26 mouse cellular contexts compared by ENCODE assay signal in the genomic region with DNA sequence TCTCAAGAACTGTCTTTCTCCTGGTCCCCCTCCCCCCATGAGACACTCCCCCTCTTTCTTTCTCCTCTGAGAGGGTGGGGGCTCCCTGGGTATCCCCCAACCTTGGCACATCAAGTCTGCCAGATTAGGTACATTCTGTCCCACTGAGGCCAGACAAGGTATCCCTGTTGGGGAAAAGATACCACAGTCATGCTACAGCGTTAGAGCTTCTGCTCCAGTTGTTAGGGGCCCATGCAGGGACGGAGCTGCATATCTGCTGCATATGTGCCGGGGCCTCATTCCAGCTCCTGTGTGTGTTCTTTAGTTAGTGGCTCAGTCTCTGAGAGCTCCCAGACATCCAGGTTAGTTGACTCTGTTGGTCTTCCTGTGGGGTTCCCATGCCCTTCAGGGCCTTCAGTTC. TPM values are rescaled to one million over a fixed set of nuclear protein-coding genes. Genes with fewer than 3 reads are reported as not detected.
DNase-seq lines count a peak whose midpoint lies in the region; ATAC-seq and TF ChIP-seq lines count a peak whose summit lies in the region.
"Had no signal": no experiment of that assay in that cellular context is flagged by ENCODE, and none has a peak within 500 bp of the region (broad histone marks: within the 10 kb centered on the region; RNA-seq: fewer than 3 reads in every experiment).

No protein-coding gene starts in this region.

- peaks cover 99% of the 10 kb centered on the region for H3K4me1 ChIP-seq in erythroblast, embryonic 14.5 days (ENCODE audit: control insufficient read depth)
- peaks cover 50% of the 10 kb centered on the region for H3K4me1 ChIP-seq in hindbrain, embryonic 10.5 days (replicated peaks)
- peaks cover 21% of the 10 kb centered on the region for H3K4me1 ChIP-seq in hindbrain, embryonic 12.5 days
- peaks cover 100% of the 10 kb centered on the region for H3K4me1 ChIP-seq in liver, embryonic 15.5 days (replicated peaks)
- no peaks in the 10 kb centered on the region for H3K4me1 ChIP-seq in midbrain, embryonic 14.5 days (ENCODE audit: control insufficient read depth, insufficient read depth, low read length)
- no peaks in the 10 kb centered on the region for H3K4me1 ChIP-seq in lung, adult 2 months (ENCODE audit: control insufficient read depth, insufficient read depth, low read length)
- H3K4me1 ChIP-seq: embryonic facial prominence, embryonic 12.5 days had no signal

- ATAC-seq in erythroblast, adult 5-6 weeks (replicated peaks; ENCODE audit: low FRiP score, poor library complexity, severe bottlenecking), result no peak
- no peak for ATAC-seq in hindbrain, embryonic 12.5 days (ENCODE audit: low FRiP score)
- peak; percentile 8 for ATAC-seq in liver, embryonic 15.5 days (ENCODE audit: insufficient read depth)
- no peak for ATAC-seq in midbrain, embryonic 14.5 days (ENCODE audit: low FRiP score, low TSS enrichment)
- ATAC-seq: forebrain, embryonic 13.5 days; forebrain, postnatal 0 days had no signal

- no peaks in the 10 kb centered on the region for H3K9me3 ChIP-seq in erythroblast, embryonic 14.5 days (ENCODE audit: control insufficient read depth, low read length)
- H3K9me3 ChIP-seq in hindbrain, embryonic 10.5 days, result no peaks in the 10 kb centered on the region
- no peaks in the 10 kb centered on the region for H3K9me3 ChIP-seq in hindbrain, embryonic 12.5 days (replicated peaks)
- no peaks in the 10 kb centered on the region for H3K9me3 ChIP-seq in liver, embryonic 15.5 days (replicated peaks)
- no peaks in the 10 kb centered on the region for H3K9me3 ChIP-seq in midbrain, embryonic 14.5 days (ENCODE audit: control insufficient read depth, low read length)
- H3K9me3 ChIP-seq: embryonic facial prominence, embryonic 12.5 days; forebrain, embryonic 13.5 days; hindbrain, embryonic 15.5 days had no signal

- H3K27me3 ChIP-seq in erythroblast, embryonic 14.5 days (ENCODE audit: control insufficient read depth), result no peaks in the 10 kb centered on the region
- peaks cover 5% of the 10 kb centered on the region; the same call in 1 of the 2 replicates for H3K27me3 ChIP-seq in hindbrain, embryonic 10.5 days (ENCODE audit: insufficient read depth, poor library complexity, severe bottlenecking)
- peaks cover 9% of the 10 kb centered on the region for H3K27me3 ChIP-seq in hindbrain, embryonic 12.5 days
- H3K27me3 ChIP-seq in liver, embryonic 15.5 days, result no peaks in the 10 kb centered on the region
- H3K27me3 ChIP-seq in midbrain, embryonic 14.5 days (ENCODE audit: control insufficient read depth, insufficient read depth, low read length), result no peaks in the 10 kb centered on the region
- H3K27me3 ChIP-seq: embryonic facial prominence, embryonic 12.5 days; forebrain, embryonic 13.5 days; hindbrain, embryonic 15.5 days had no signal

- peak overlapping the region; percentile 60 for H3K4me3 ChIP-seq in erythroblast, embryonic 14.5 days (replicated peaks)
- H3K4me3 ChIP-seq in hindbrain, embryonic 10.5 days, result no peak overlapping the region
- H3K4me3 ChIP-seq in hindbrain, embryonic 12.5 days, result no peak overlapping the region
- peak overlapping the region; percentile 46 for H3K4me3 ChIP-seq in liver, embryonic 15.5 days (replicated peaks)
- H3K4me3 ChIP-seq in midbrain, embryonic 14.5 days (replicated peaks; ENCODE audit: low read depth, low read length), result no peak overlapping the region
- no peak overlapping the region for H3K4me3 ChIP-seq in lung, adult 2 months (replicated peaks; ENCODE audit: extremely low read depth, low read depth, low read length)
- H3K4me3 ChIP-seq: embryonic facial prominence, embryonic 12.5 days; forebrain, embryonic 13.5 days; hindbrain, embryonic 15.5 days had no signal

- DNase-seq in hindbrain, embryonic 10.5 days (ENCODE audit: low spot score), result no peak
- no peak for DNase-seq in midbrain, embryonic 14.5 days
- no peak for DNase-seq in lung, adult 2 months
- DNase-seq: adrenal gland, postnatal 10 days; B cell, adult 2 months; cerebellum, adult 11 months; cerebellum, adult 8-10 months; cerebellum, postnatal 14 days; embryo, embryonic 11 days; forebrain, postnatal 0 days; gastrocnemius, postnatal 36 days; heart, adult 11 months had no signal

- peaks cover 62% of the 10 kb centered on the region for H3K36me3 ChIP-seq in erythroblast, embryonic 14.5 days (ENCODE audit: control insufficient read depth)
- H3K36me3 ChIP-seq in hindbrain, embryonic 10.5 days, result no peaks in the 10 kb centered on the region
- H3K36me3 ChIP-seq in hindbrain, embryonic 12.5 days, result no peaks in the 10 kb centered on the region
- 0 out of 2 replicates have a peak, but pooled peaks cover 1% of the 10 kb centered on the region for H3K36me3 ChIP-seq in liver, embryonic 15.5 days (replicated peaks)
- no peaks in the 10 kb centered on the region for H3K36me3 ChIP-seq in midbrain, embryonic 14.5 days (ENCODE audit: control insufficient read depth, insufficient read depth, low read length)
- H3K36me3 ChIP-seq: embryonic facial prominence, embryonic 12.5 days; hindbrain, embryonic 15.5 days had no signal

- no peak overlapping the region for H3K9ac ChIP-seq in hindbrain, embryonic 12.5 days
- H3K9ac ChIP-seq in liver, embryonic 15.5 days, result peak overlapping the region; percentile 57
- no peak overlapping the region for H3K9ac ChIP-seq in midbrain, embryonic 14.5 days (replicated peaks; ENCODE audit: low read length)
- H3K9ac ChIP-seq: embryonic facial prominence, embryonic 12.5 days; forebrain, embryonic 13.5 days; forebrain, postnatal 0 days; hindbrain, embryonic 15.5 days had no signal

- 87% methylated on average over 3 of the region's 3 CpGs for WGBS in hindbrain, embryonic 10.5 days
- WGBS in hindbrain, embryonic 12.5 days, result 80% methylated on average over 3 of the region's 3 CpGs
- whole genome bisulfite sequencing in liver, embryonic 15.5 days (ENCODE audit: insufficient replicate concordance), result 10% methylated on average over 3 of the region's 3 CpGs
- 90% methylated on average over 3 of the region's 3 CpGs for WGBS in midbrain, embryonic 14.5 days
- 92% methylated on average over 3 of the region's 3 CpGs for WGBS in lung, adult 2 months

- TF ChIP-seq POLR2A in lung, adult 2 months (IDR thresholded peaks at IDR 0.05; ENCODE audit: borderline replicate concordance, extremely low read depth, low read depth, low read length), result no peak

- TF ChIP-seq CTCF in lung, adult 2 months (IDR thresholded peaks at IDR 0.05; ENCODE audit: insufficient read depth, low read length), result no peak

- no peak overlapping the region for H3K4me2 ChIP-seq in hindbrain, embryonic 12.5 days (replicated peaks)
- H3K4me2 ChIP-seq in liver, embryonic 15.5 days, result peak overlapping the region; percentile 74
- H3K4me2 ChIP-seq in midbrain, embryonic 14.5 days (ENCODE audit: low read length), result no peak overlapping the region
- H3K4me2 ChIP-seq: embryonic facial prominence, embryonic 12.5 days; forebrain, embryonic 13.5 days; hindbrain, embryonic 15.5 days had no signal

- H3K27ac ChIP-seq in hindbrain, embryonic 10.5 days, result peak overlapping the region; percentile 70; the same call in 1 of the 2 replicates
- H3K27ac ChIP-seq in hindbrain, embryonic 12.5 days, result no peak overlapping the region
- H3K27ac ChIP-seq in liver, embryonic 15.5 days (replicated peaks), result peak overlapping the region; percentile 93
- H3K27ac ChIP-seq in midbrain, embryonic 14.5 days (replicated peaks; ENCODE audit: low read depth, low read length), result no peak overlapping the region
- H3K27ac ChIP-seq: embryonic facial prominence, embryonic 12.5 days; forebrain, embryonic 13.5 days; hindbrain, embryonic 15.5 days had no signal

RNA-seq across cellular contexts. Expression of a gene that starts 11.1 kb away (rescaled TPM):
- 1.9 and 2.4 TPM in 2 replicates for polyA plus RNA-seq in erythroblast, embryonic 14.5 days (2012)
- not detected in 2 replicates for total RNA-seq in erythroblast, adult 5-6 weeks (2015; ENCODE audit: low replicate concordance)
- not detected in 2 replicates for total RNA-seq in erythroblast, adult 5-6 weeks (2017; ENCODE audit: low replicate concordance)
- polyA plus RNA-seq in hindbrain, embryonic 10.5 days (2016; fragmentation: Nextera tagmentation; extraction: Ambion mirVana), result 2.3 and 3.0 TPM in 2 replicates
- polyA plus RNA-seq in hindbrain, embryonic 12.5 days (2016; fragmentation: Nextera tagmentation; extraction: Ambion mirVana), result 2.4 and 2.6 TPM in 2 replicates
- 21.7 and 24.0 TPM in 2 replicates for polyA plus RNA-seq in liver, embryonic 15.5 days (2015; fragmentation: Nextera tagmentation; extraction: Ambion mirVana)
- polyA plus RNA-seq in midbrain, embryonic 14.5 days (2014; fragmentation: Nextera tagmentation; extraction: Ambion mirVana), result 0.08 TPM in 1 of 2 replicates, not detected in the other
- polyA plus RNA-seq in lung, adult 2 months (2012; rRNA removed), result 0.48 and 0.51 TPM in 2 replicates
- total RNA-seq: MEL had no signal

RNA-seq across cellular contexts. Expression of a gene that starts 35.7 kb away (rescaled TPM):
- not detected in 2 replicates for polyA plus RNA-seq in erythroblast, embryonic 14.5 days (2012)
- total RNA-seq in erythroblast, adult 5-6 weeks (2015; ENCODE audit: low replicate concordance), result not detected in 2 replicates
- total RNA-seq in erythroblast, adult 5-6 weeks (2017; ENCODE audit: low replicate concordance), result not detected in 2 replicates
- polyA plus RNA-seq in hindbrain, embryonic 10.5 days (2016; fragmentation: Nextera tagmentation; extraction: Ambion mirVana), result not detected in 2 replicates
- polyA plus RNA-seq in hindbrain, embryonic 12.5 days (2016; fragmentation: Nextera tagmentation; extraction: Ambion mirVana), result not detected in 2 replicates
- 0.03 TPM in 1 of 2 replicates, not detected in the other for polyA plus RNA-seq in liver, embryonic 15.5 days (2015; fragmentation: Nextera tagmentation; extraction: Ambion mirVana)
- polyA plus RNA-seq in midbrain, embryonic 14.5 days (2014; fragmentation: Nextera tagmentation; extraction: Ambion mirVana), result not detected in 2 replicates
- polyA plus RNA-seq in lung, adult 2 months (2012; rRNA removed), result not detected in 2 replicates
- total RNA-seq: adrenal gland, postnatal 4 days; common myeloid progenitor, adult 5-6 weeks; forebrain, postnatal 0 days; gastrocnemius, adult 18-20 months; gastrocnemius, postnatal 36 days; MEL had no signal
- polyA plus RNA-seq: brain, embryonic 14.5 days; embryonic facial prominence, embryonic 12.5 days; forebrain, embryonic 13.5 days; forebrain, postnatal 0 days; heart, postnatal 0 days; hindbrain, embryonic 15.5 days had no signal

RNA-seq across cellular contexts. Expression of a gene that starts 38.2 kb away (rescaled TPM):
- polyA plus RNA-seq in erythroblast, embryonic 14.5 days (2012), result 0.05 and 0.08 TPM in 2 replicates
- 3.6 and 5.6 TPM in 2 replicates for total RNA-seq in erythroblast, adult 5-6 weeks (2015; ENCODE audit: low replicate concordance)
- 0.34 and 1.5 TPM in 2 replicates for total RNA-seq in erythroblast, adult 5-6 weeks (2017; ENCODE audit: low replicate concordance)
- polyA plus RNA-seq in hindbrain, embryonic 10.5 days (2016; fragmentation: Nextera tagmentation; extraction: Ambion mirVana), result 5.2 and 5.7 TPM in 2 replicates
- polyA plus RNA-seq in hindbrain, embryonic 12.5 days (2016; fragmentation: Nextera tagmentation; extraction: Ambion mirVana), result 5.5 and 6.9 TPM in 2 replicates
- polyA plus RNA-seq in liver, embryonic 15.5 days (2015; fragmentation: Nextera tagmentation; extraction: Ambion mirVana), result 2.6 and 2.9 TPM in 2 replicates
- 10.1 and 12.7 TPM in 2 replicates for polyA plus RNA-seq in midbrain, embryonic 14.5 days (2014; fragmentation: Nextera tagmentation; extraction: Ambion mirVana)
- polyA plus RNA-seq in lung, adult 2 months (2012; rRNA removed), result 5.2 and 6.3 TPM in 2 replicates

RNA-seq across cellular contexts. Expression of a gene that starts 50.9 kb away (rescaled TPM):
- polyA plus RNA-seq in erythroblast, embryonic 14.5 days (2012), result 0.27 and 0.45 TPM in 2 replicates
- total RNA-seq in erythroblast, adult 5-6 weeks (2015; ENCODE audit: low replicate concordance), result not detected in 2 replicates
- not detected in 2 replicates for total RNA-seq in erythroblast, adult 5-6 weeks (2017; ENCODE audit: low replicate concordance)
- polyA plus RNA-seq in hindbrain, embryonic 10.5 days (2016; fragmentation: Nextera tagmentation; extraction: Ambion mirVana), result 0.10 and 0.24 TPM in 2 replicates
- polyA plus RNA-seq in hindbrain, embryonic 12.5 days (2016; fragmentation: Nextera tagmentation; extraction: Ambion mirVana), result 0.12 and 0.15 TPM in 2 replicates
- polyA plus RNA-seq in liver, embryonic 15.5 days (2015; fragmentation: Nextera tagmentation; extraction: Ambion mirVana), result 0.35 and 0.63 TPM in 2 replicates
- polyA plus RNA-seq in midbrain, embryonic 14.5 days (2014; fragmentation: Nextera tagmentation; extraction: Ambion mirVana), result 0.08 TPM in 2 replicates
- polyA plus RNA-seq in lung, adult 2 months (2012; rRNA removed), result 0.15 and 0.29 TPM in 2 replicates
- total RNA-seq: common myeloid progenitor, adult 5-6 weeks; forebrain, postnatal 0 days; gastrocnemius, adult 18-20 months; gastrocnemius, postnatal 36 days; hematopoietic stem cell, adult 5-6 weeks; MEL had no signal

Comparison
In these comparisons a context has a peak if more than half of its experiments do, and no peak if none do; other contexts are left out.
1. H3K27ac ChIP-seq: peak in hindbrain, embryonic 10.5 days (single experiment) and liver, embryonic 15.5 days (single experiment); none in hindbrain, embryonic 12.5 days (single experiment) and midbrain, embryonic 14.5 days (single experiment).
2. H3K4me3 ChIP-seq: peak in erythroblast, embryonic 14.5 days (single experiment) and liver, embryonic 15.5 days (single experiment); none in hindbrain, embryonic 10.5 days (single experiment), hindbrain, embryonic 12.5 days (single experiment), midbrain, embryonic 14.5 days (single experiment) and lung, adult 2 months (single experiment).